Mouse (Mus musculus) forebrain, embryonic 11.5 days (tissue): ENCODE results near the gene Cdh5. TPM values are rescaled to one million over a fixed set of nuclear protein-coding genes. Genes with fewer than 3 reads are reported as not detected.

Experiments
- ATAC-seq: fragments of 200-750 bp; cut with Nextera tagmentation; replicated peaks from 2 replicates; pipeline ENCODE4 v1.8.0; 2017; ENCODE audit warnings: moderate TSS enrichment; ENCODE audit not compliant: low FRiP score
- DNase-seq: peaks from one replicate; pipeline ENCODE4 v3.0.0-alpha.2; 2017; ENCODE audit warnings: low spot score
- H3K27ac ChIP-seq: fragments of 300-500 bp; sonication (generic); 2 replicates; pipeline ENCODE4 v1.5.1; 2014; ENCODE audit warnings: low read depth, low read length
- H3K27me3 ChIP-seq: fragments of 300-500 bp; sonication (generic); 2 replicates; pipeline ENCODE4 v1.6.1; 2014; ENCODE audit warnings: mild to moderate bottlenecking, low read length, mixed read lengths; ENCODE audit not compliant: control insufficient read depth, insufficient read depth
- H3K36me3 ChIP-seq: fragments of 300-500 bp; sonication (generic); 2 replicates; pipeline ENCODE4 v1.6.1; 2014; ENCODE audit warnings: mild to moderate bottlenecking, low read length, moderate library complexity, mixed read lengths; ENCODE audit not compliant: control insufficient read depth, insufficient read depth
- H3K4me1 ChIP-seq: fragments of 300-500 bp; sonication (generic); replicated peaks from 2 replicates; pipeline ENCODE4 v1.6.1; 2014; ENCODE audit warnings: low read length, mixed read lengths; ENCODE audit not compliant: control insufficient read depth, insufficient read depth
- H3K4me2 ChIP-seq: fragments of 300-500 bp; sonication (generic); 2 replicates; pipeline ENCODE4 v1.6.1; 2014; ENCODE audit warnings: low read depth, mild to moderate bottlenecking, low read length, moderate library complexity, mixed read lengths; ENCODE audit not compliant: severe bottlenecking
- H3K4me3 ChIP-seq: fragments of 300-500 bp; sonication (generic); 2 replicates; pipeline ENCODE4 v1.5.1; 2014; ENCODE audit warnings: low read depth, low read length
- H3K9ac ChIP-seq: fragments of 300-500 bp; sonication (generic); 2 replicates; pipeline ENCODE4 v1.6.1; 2014; ENCODE audit warnings: low read length
- H3K9me3 ChIP-seq: fragments of 300-500 bp; sonication (generic); 2 replicates; pipeline ENCODE4 v1.6.1; 2016; ENCODE audit warnings: low read length, mixed read lengths; ENCODE audit not compliant: control insufficient read depth
- WGBS: fragments of 180-500 bp; shearing (Covaris S2); extraction: QIAGEN DNeasy Blood & Tissue Kit; methylation state at CpG from one replicate; pipeline ENCODE4 v1.1.7; 2014; 5-methylcytosine and 5-hydroxymethylcytosine counted together
- polyA plus RNA-seq: library from polyadenylated mRNA; unstranded; fragments of >200 nt; fragmentation: Nextera tagmentation; extraction: Ambion mirVana; gene quantifications from 2 replicates; pipeline ENCODE4 v1.2.1, GENCODE M21; 2014

Gene Cdh5
- polyA plus RNA-seq, 1 experiment from 2014 or later, result 13.2 TPM

DNA sequence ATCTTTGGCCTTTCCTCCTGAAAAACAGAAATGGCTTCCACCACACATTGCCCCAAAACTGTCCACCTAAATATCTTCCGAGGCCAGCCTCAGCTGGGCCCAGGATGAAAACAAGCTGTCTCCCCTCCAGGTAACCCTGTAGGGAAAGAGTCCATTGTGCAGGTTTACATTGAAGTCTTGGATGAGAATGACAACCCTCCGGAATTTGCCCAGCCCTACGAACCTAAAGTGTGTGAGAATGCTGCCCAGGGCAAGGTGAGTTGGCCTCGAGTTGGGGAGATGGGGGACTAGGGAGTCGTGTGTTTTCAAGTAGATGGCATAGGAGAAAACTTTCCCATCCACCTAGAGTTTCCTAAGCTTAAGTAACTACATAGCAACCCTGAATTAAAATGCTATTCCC is 36.2 kb downstream of the Cdh5 start:
- H3K4me1 ChIP-seq, result no peaks in the 10 kb centered on the region
- H3K9me3 ChIP-seq, result no peaks in the 10 kb centered on the region
- WGBS, result 83% methylated on average over 5 of the region's 5 CpGs
- H3K36me3 ChIP-seq, result no peaks in the 10 kb centered on the region
- H3K4me3 ChIP-seq, result no peak overlapping the region
- H3K27me3 ChIP-seq, result no peaks in the 10 kb centered on the region
- DNase-seq (no peak), ATAC-seq (no peak)
- H3K27ac ChIP-seq, result no peak overlapping the region
- no peak overlapping the region for H3K4me2 ChIP-seq
- H3K9ac ChIP-seq, result no peak overlapping the region

DNA sequence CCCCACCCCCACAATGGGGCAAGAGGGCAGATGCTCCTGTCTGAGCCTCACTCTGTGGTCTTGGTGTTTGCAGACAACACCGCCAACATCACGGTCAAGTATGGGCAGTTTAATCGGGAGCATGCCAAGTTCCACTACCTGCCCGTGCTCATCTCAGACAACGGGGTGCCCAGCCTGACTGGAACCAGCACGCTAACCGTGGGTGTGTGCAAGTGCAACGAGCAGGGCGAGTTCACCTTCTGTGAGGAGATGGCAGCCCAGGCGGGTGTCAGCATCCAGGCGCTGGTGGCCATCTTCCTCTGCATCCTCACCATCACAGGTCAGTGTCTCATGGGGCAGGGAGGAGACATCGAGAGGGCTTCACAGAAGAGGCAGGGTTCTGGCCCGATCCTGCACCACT is 39.2 kb downstream of the Cdh5 start:
- no peaks in the 10 kb centered on the region for H3K4me1 ChIP-seq
- DNase-seq (no peak), ATAC-seq (no peak)
- H3K9ac ChIP-seq, result no peak overlapping the region
- H3K27me3 ChIP-seq, result no peaks in the 10 kb centered on the region
- no peaks in the 10 kb centered on the region for H3K9me3 ChIP-seq
- no peak overlapping the region for H3K4me2 ChIP-seq
- no peak overlapping the region for H3K4me3 ChIP-seq
- no peaks in the 10 kb centered on the region for H3K36me3 ChIP-seq
- H3K27ac ChIP-seq, result no peak overlapping the region
- 87% methylated on average over 13 of the region's 13 CpGs for WGBS

DNA sequence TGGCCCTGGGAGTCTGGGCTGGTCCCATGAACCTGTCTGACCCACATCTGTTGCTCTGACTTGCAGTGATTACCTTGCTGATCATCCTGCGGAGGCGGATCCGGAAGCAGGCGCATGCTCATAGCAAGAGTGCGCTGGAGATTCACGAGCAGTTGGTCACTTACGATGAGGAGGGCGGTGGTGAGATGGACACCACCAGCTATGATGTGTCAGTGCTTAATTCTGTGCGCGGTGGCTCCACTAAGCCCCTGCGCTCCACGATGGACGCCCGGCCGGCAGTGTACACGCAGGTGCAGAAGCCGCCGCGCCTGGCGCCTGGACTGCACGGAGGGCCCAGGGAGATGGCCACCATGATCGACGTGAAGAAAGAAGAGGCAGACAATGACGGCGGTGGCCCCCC is 41.0 kb downstream of the Cdh5 start:
- ATAC-seq, result no peak
- Histone ChIP-seq H3K4me1 (no peaks in the 10 kb centered on the region), H3K27me3 (no peaks in the 10 kb centered on the region), H3K27ac (no peak overlapping the region), H3K9ac (no peak overlapping the region), H3K9me3 (no peaks in the 10 kb centered on the region), H3K4me3 (no peak overlapping the region), H3K4me2 (no peak overlapping the region), H3K36me3 (no peaks in the 10 kb centered on the region)
- DNase-seq, result no peak
- WGBS, result 91% methylated on average over 25 of the region's 25 CpGs

DNA sequence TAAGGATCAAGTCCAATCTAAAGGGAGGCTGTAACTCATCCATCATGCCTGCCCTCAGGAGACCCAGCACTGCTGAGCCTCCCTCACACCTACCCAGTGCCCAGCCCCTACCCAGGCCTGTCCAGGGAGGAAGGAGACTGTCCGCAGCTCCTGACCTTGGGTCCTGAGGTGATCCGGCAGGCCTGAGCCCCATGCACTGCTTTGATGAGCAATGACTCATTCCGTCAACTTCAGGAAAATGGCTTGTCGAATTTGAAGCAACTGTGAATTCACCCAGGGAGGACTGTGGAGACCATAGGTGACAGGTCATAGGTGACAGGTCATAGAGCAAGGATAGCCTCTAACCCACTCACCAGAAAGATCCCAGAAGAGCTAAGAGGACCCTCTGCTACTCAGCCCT is 42.0 kb downstream of the Cdh5 start:
- Histone ChIP-seq H3K4me2 (no peak overlapping the region), H3K27me3 (no peaks in the 10 kb centered on the region), H3K9ac (no peak overlapping the region), H3K4me1 (no peaks in the 10 kb centered on the region), H3K4me3 (no peak overlapping the region), H3K27ac (no peak overlapping the region), H3K36me3 (no peaks in the 10 kb centered on the region), H3K9me3 (no peaks in the 10 kb centered on the region)
- 90% methylated on average over 4 of the region's 4 CpGs for WGBS
- ATAC-seq (no peak), DNase-seq (no peak)

DNA sequence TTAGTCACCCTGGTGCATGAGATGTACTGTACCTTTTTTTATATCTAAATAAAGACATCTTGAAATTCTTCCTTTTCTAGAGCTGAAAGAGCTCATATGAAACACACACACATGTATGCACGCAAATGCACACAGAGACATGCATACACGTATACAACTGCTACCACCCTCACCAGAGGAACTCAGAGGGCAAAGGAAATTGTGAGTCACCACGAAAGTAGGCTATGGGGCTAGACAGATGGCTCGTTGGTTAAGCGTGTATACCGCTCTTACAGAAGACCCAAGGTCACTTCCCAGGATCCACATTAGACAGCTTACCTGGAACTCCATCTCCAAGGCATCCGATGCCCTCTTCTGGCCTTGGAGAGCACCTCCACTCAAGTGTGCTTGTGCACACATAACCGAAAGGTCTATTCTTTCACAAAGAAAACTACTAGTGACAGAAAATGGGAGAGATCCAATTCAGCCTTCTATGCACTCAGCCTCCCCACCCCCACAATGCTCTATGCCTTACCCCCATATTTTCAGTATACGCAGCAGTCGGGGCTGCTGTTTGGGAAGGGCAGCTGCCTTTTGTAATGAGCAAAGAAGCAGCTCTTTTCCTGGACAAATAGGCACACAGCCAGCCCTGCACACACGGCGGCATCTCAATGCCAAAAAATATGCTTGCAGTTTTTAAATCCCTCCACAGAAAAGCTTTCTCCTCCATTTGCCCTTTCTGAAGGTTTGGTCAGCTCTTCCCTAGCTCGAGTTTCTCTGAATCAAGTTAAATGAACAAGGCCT is 43.2 kb downstream of the Cdh5 start:
- Histone ChIP-seq H3K9me3 (no peaks in the 10 kb centered on the region), H3K4me3 (no peak overlapping the region), H3K36me3 (no peaks in the 10 kb centered on the region), H3K27me3 (no peaks in the 10 kb centered on the region), H3K4me1 (no peaks in the 10 kb centered on the region), H3K9ac (no peak overlapping the region), H3K27ac (no peak overlapping the region), H3K4me2 (no peak overlapping the region)
- ATAC-seq (no peak), DNase-seq (no peak)
- 88% methylated on average over 13 of the region's 13 CpGs for WGBS

DNA sequence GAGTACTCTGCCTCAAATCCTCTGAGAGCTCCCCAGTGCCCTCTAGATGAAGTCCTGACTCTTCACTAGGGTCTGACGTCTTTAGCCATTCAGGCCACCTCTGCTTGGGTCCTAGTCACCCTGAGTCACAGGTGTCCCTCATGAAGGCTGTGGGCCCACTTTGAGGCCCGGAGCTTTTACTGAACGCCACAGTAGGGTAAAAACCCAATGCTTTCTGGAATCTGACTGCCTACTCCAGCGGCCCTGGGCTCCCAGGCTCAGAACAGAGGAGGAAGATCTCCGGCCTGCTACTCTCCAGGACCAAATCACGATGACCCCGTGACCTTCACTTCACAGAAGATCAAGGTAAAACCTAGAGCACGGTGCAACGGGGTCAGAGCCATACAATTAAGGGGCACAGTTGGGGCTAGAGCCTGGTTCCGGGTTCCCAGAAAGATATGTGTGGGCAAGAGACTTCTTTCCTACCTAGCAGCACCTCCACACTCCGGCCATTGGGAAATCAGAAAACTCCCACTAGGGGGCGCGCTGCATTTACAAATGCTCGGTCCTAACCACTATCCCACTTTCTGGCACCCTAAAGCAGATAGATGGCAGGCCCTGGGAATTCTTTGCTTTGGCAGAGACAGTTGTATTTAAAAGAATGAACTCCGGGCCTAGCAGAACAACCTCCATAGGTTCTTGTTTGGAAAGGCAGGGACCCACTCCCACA is 44.7 kb downstream of the Cdh5 start:
- H3K9ac ChIP-seq, result no peak overlapping the region
- ATAC-seq, result peak; percentile 84
- no peaks in the 10 kb centered on the region for H3K27me3 ChIP-seq
- H3K4me1 ChIP-seq, result no peaks in the 10 kb centered on the region
- WGBS, result 34% methylated on average over 15 of the region's 15 CpGs
- no peak overlapping the region for H3K4me3 ChIP-seq
- H3K36me3 ChIP-seq, result no peaks in the 10 kb centered on the region
- peak; percentile 92 for DNase-seq
- H3K4me2 ChIP-seq, result no peak overlapping the region
- no peak overlapping the region for H3K27ac ChIP-seq
- H3K9me3 ChIP-seq, result no peaks in the 10 kb centered on the region

DNA sequence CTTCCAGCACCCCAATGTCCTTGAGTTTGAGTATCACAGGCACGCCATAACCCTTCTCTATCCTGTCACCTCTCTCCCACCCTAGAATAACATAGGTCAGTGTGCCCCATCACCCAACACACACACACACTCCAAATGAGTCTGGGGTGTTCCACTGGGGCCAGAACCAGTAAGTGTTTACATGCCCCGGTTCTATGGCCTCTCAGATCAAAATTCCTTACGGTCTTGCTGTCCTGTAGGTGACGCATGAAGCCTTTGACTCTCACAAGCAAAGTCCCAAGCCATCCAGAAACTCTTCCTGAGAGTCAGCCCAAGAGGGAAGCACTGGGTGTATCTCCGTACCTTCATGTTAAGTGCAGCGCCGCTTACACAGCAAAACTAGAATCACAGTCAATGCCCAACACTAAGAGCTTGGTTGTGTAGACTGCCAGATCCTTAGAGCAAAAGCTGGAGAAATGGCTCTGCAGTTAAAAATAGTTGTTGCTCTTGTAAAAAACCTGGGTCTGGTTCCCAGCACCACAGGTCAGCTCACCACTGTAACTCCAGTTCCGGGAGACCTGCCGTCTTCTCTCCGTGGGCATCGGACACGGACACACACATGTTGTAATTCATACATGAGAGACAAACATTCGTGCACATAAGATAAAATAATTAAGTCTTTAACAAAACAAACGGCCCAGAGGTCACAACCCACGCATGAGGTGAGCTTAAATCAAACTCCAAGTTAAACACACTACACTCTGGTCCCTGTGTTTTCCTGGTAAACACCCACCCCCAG is 45.5 kb downstream of the Cdh5 start:
- no peak overlapping the region for H3K4me2 ChIP-seq
- H3K27me3 ChIP-seq, result no peaks in the 10 kb centered on the region
- H3K4me1 ChIP-seq, result no peaks in the 10 kb centered on the region
- no peak overlapping the region for H3K9ac ChIP-seq
- H3K9me3 ChIP-seq, result no peaks in the 10 kb centered on the region
- no peak overlapping the region for H3K27ac ChIP-seq
- H3K4me3 ChIP-seq, result no peak overlapping the region
- no peaks in the 10 kb centered on the region for H3K36me3 ChIP-seq
- ATAC-seq (no peak; the same call in 1 of the 2 replicates), DNase-seq (no peak)
- WGBS, result 90% methylated on average over 15 of the region's 15 CpGs

DNA sequence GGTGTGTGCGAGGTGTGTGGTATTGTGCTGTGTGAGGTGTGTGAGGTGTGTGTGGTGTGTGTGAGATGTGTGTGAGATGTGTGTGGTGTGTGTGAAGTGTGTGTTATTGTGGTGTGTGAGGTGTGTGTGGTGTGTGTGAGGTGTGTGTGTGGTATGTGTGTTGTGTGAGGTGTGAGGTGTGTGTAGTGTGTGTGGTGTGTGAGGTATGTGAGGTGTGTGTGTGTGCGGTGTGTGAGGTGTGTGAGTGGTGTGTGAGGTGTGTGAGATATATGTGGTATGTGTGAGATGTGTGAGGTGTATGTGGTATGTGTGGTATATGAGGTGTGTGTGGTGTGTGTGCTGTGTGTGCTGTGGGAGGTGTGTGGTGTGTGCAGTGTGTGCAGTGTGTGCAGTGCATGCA is 46.5 kb downstream of the Cdh5 start:
- Histone ChIP-seq H3K9ac (no peak overlapping the region), H3K27ac (no peak overlapping the region), H3K27me3 (no peaks in the 10 kb centered on the region), H3K36me3 (no peaks in the 10 kb centered on the region), H3K4me2 (no peak overlapping the region), H3K4me3 (no peak overlapping the region), H3K9me3 (no peaks in the 10 kb centered on the region), H3K4me1 (no peaks in the 10 kb centered on the region)
- WGBS, result 95% methylated on average over 2 of the region's 2 CpGs
- ATAC-seq, result no peak
- DNase-seq, result no peak
